Mouse (Mus musculus) layer of hippocampus, postnatal 14 days (tissue): ENCODE results near the gene Olfr1360. TPM values are rescaled to one million over a fixed set of nuclear protein-coding genes. Genes with fewer than 3 reads are reported as not detected.

ENCODE experiments used
- DNase-seq, 2 experiments: peaks; one replicate each; pipeline ENCODE4 v3.0.0; 2021 to 2022; ENCODE audit warnings: low spot score in 2 of 2, mixed read lengths in 1 of 2
- microRNA-seq, 2 experiments: library from miRNA; unstranded; fragments of <30 nt; microRNA quantifications; one replicate each; pipeline ENCODE4 v1.2.0; 2021
- total RNA-seq, 2 experiments: library from RNA; stranded (reverse); gene quantifications; 2 replicates each; pipeline ENCODE4 v1.2.3; 2021

Olfr1360 gene
- total RNA-seq, 2 experiments from 2014 or later: not detected

- DNase-seq: no peak
These were observed 13.9 kb downstream of the Olfr1360 start, which contains the start of gene Olfr1361 for GRCm38 (mm10) chr13:21663286-21663685. Gene Olfr1361, minus strand, starts transcription at chr13:21663386.

- no peak for DNase-seq
These were observed 34.8 kb downstream of the Olfr1360 start, which contains the start of gene Olfr11 for GRCm38 (mm10) chr13:21642418-21642817. Gene Olfr11, minus strand, starts transcription at chr13:21642518.

Small RNA genes within 50 kb of the gene (microRNA-seq; reads per million reads assigned to microRNA genes)
- gene Gm44357 (0 reads per million in 2 experiments), gene Gm44367 (0 reads per million in 2 experiments)

Other genes with a start within 250 kb of the Olfr1360 start
- gene Pgbd1, start 236.3 kb downstream of the Olfr1360 start, total RNA-seq: 1 to 10 TPM; 1.3 TPM
- gene Zscan26, start 223.7 kb downstream of the Olfr1360 start, total RNA-seq: 10 to 100 TPM; 33.9 to 35.6 TPM
- under 1 TPM; 0.69 to 0.74 TPM for gene Nkapl, start 208.9 kb downstream of the Olfr1360 start, total RNA-seq
- gene Zkscan4, start 198.5 kb downstream of the Olfr1360 start, total RNA-seq: 1 to 10 TPM; 6.7 to 7.7 TPM
- not detected for gene Gm10065, start 198.0 kb downstream of the Olfr1360 start, total RNA-seq
- gene AK157302, start 182.2 kb downstream of the Olfr1360 start, total RNA-seq: 10 to 100 TPM; 15.9 to 17.4 TPM
- gene Gm11273, start 176.0 kb downstream of the Olfr1360 start, total RNA-seq: 10 to 100 TPM; 64.8 to 76.7 TPM
- gene Zkscan8, start 146.3 kb downstream of the Olfr1360 start, total RNA-seq: 10 to 100 TPM; 16.2 to 16.9 TPM
- gene Olfr1366, start 134.6 kb downstream of the Olfr1360 start, total RNA-seq: not detected
- gene Olfr1535, start 117.5 kb downstream of the Olfr1360 start, total RNA-seq: not detected
- gene Olfr1364, start 95.6 kb downstream of the Olfr1360 start, total RNA-seq: not detected
- gene Olfr1362, start 63.4 kb downstream of the Olfr1360 start, total RNA-seq: not detected
- gene Olfr11, start 34.9 kb downstream of the Olfr1360 start, total RNA-seq: not detected
- not detected for gene Olfr1361, start 14.0 kb downstream of the Olfr1360 start, total RNA-seq
- gene Olfr1359, start 20.7 kb upstream of the Olfr1360 start, total RNA-seq: not detected
- 10 to 100 TPM; 31.7 to 51.2 TPM for gene Hist1h2bl, start 38.7 kb upstream of the Olfr1360 start, total RNA-seq
- 10 to 100 TPM; 17.4 to 55.0 TPM for gene Hist1h2ai, start 39.0 kb upstream of the Olfr1360 start, total RNA-seq
- gene Hist1h3h, start 40.3 kb upstream of the Olfr1360 start, total RNA-seq: 10 to 100 TPM; 68.2 to 84.2 TPM
- gene Hist1h2bm, start 44.6 kb upstream of the Olfr1360 start, total RNA-seq: 10 to 100 TPM in 1 of 2 experiments, 1 to 10 TPM in 1; 8.6 to 12.7 TPM
- gene Hist1h4j, start 57.7 kb upstream of the Olfr1360 start, total RNA-seq: 10 to 100 TPM; 14.3 to 15.3 TPM
- 100 to 1,000 TPM; 229 to 266 TPM for gene Hist1h4k, start 73.1 kb upstream of the Olfr1360 start, total RNA-seq
- 10 to 100 TPM; 17.1 to 19.9 TPM for gene Hist1h2ak, start 76.4 kb upstream of the Olfr1360 start, total RNA-seq
- 10 to 100 TPM; 18.8 to 20.0 TPM for gene Hist1h2bn, start 76.7 kb upstream of the Olfr1360 start, total RNA-seq
- 10 to 100 TPM; 10.5 to 20.6 TPM for gene Hist1h1b, start 103.2 kb upstream of the Olfr1360 start, total RNA-seq
- 10 to 100 TPM; 59.5 to 93.2 TPM for gene Hist1h3i, start 106.0 kb upstream of the Olfr1360 start, total RNA-seq
- 1 to 10 TPM; 1.7 to 1.8 TPM for gene Hist1h2an, start 109.8 kb upstream of the Olfr1360 start, total RNA-seq
- 10 to 100 TPM; 12.3 to 16.4 TPM for gene Hist1h2bp, start 110.1 kb upstream of the Olfr1360 start, total RNA-seq
- gene Hist1h2bq, start 132.8 kb upstream of the Olfr1360 start, total RNA-seq: 10 to 100 TPM; 47.8 to 64.2 TPM
- 10 to 100 TPM; 28.2 to 31.2 TPM for gene Hist1h2ao, start 133.1 kb upstream of the Olfr1360 start, total RNA-seq
- gene Hist1h4m, start 134.3 kb upstream of the Olfr1360 start, total RNA-seq: 100 to 1,000 TPM; 159 to 222 TPM
- gene Hist1h4n, start 154.8 kb upstream of the Olfr1360 start, total RNA-seq: 10 to 100 TPM; 30.8 to 35.7 TPM
- gene Hist1h2ap, start 156.1 kb upstream of the Olfr1360 start, total RNA-seq: 10 to 100 TPM; 20.7 to 37.1 TPM
- 10 to 100 TPM; 48.0 to 64.3 TPM for gene Hist1h2br, start 156.3 kb upstream of the Olfr1360 start, total RNA-seq